Mouse (Mus musculus): ENCODE results near the gene Frmd4a.
A peak's percentile ranks its signal among the peaks of the same experiment; 100 is the strongest.

Gene Frmd4a

GRCm38 (mm10) chr2:4547003-4547662 is 529.6 kb downstream of the Frmd4a start:
- DNase-seq (ENCODE audit: low read depth in 2 of 2, low spot score in 2 of 2) = no peak

GRCm38 (mm10) chr2:4549271-4549670 is 531.8 kb downstream of the Frmd4a start:
- no peak for DNase-seq (ENCODE audit: low read depth in 2 of 2, low spot score in 2 of 2)

- no peak for DNase-seq (ENCODE audit: low read depth in 2 of 2, low spot score in 2 of 2)
These were observed 532.7 kb downstream of the Frmd4a start for GRCm38 (mm10) chr2:4550017-4550763.

- no peak for DNase-seq (ENCODE audit: low read depth in 2 of 2, low spot score in 2 of 2)
These were observed 533.9 kb downstream of the Frmd4a start for GRCm38 (mm10) chr2:4551438-4551837.

GRCm38 (mm10) chr2:4551866-4552265 is 534.3 kb downstream of the Frmd4a start:
- no peak for DNase-seq (ENCODE audit: low read depth in 2 of 2, low spot score in 2 of 2)

GRCm38 (mm10) chr2:4552486-4552885 is 535.0 kb downstream of the Frmd4a start:
- DNase-seq (ENCODE audit: low read depth in 2 of 2, low spot score in 2 of 2) = no peak

- no peak for DNase-seq (ENCODE audit: low read depth in 2 of 2, low spot score in 2 of 2)
These were observed 537.7 kb downstream of the Frmd4a start for GRCm38 (mm10) chr2:4555221-4555631.

GRCm38 (mm10) chr2:4556188-4556587 is 538.7 kb downstream of the Frmd4a start:
- no peak for DNase-seq (ENCODE audit: low read depth in 2 of 2, low spot score in 2 of 2)

GRCm38 (mm10) chr2:4557028-4557427 is 539.5 kb downstream of the Frmd4a start:
- DNase-seq (ENCODE audit: low read depth in 2 of 2, low spot score in 2 of 2) = no peak

GRCm38 (mm10) chr2:4557466-4557865 is 539.9 kb downstream of the Frmd4a start:
- no peak for DNase-seq (ENCODE audit: low read depth in 2 of 2, low spot score in 2 of 2)

GRCm38 (mm10) chr2:4558651-4559203 is 541.2 kb downstream of the Frmd4a start:
- no peak for DNase-seq (ENCODE audit: low read depth in 2 of 2, low spot score in 2 of 2)

GRCm38 (mm10) chr2:4559211-4559882 is 541.8 kb downstream of the Frmd4a start:
- peak; percentile 36 to 47 for DNase-seq (ENCODE audit: low read depth in 2 of 2, low spot score in 2 of 2)

- peak in 1 of 2 experiments; percentile 25 for DNase-seq (ENCODE audit: low read depth in 2 of 2, low spot score in 2 of 2)
These were observed 542.3 kb downstream of the Frmd4a start for GRCm38 (mm10) chr2:4559883-4560247.

- peak in 1 of 2 experiments; percentile 17 for DNase-seq (ENCODE audit: low read depth in 2 of 2, low spot score in 2 of 2)
These were observed 543.0 kb downstream of the Frmd4a start for GRCm38 (mm10) chr2:4560516-4560915.

- no peak for DNase-seq (ENCODE audit: low read depth in 2 of 2, low spot score in 2 of 2)
These were observed 543.7 kb downstream of the Frmd4a start for GRCm38 (mm10) chr2:4561196-4561595.

- no peak for DNase-seq (ENCODE audit: low read depth in 2 of 2, low spot score in 2 of 2)
These were observed 544.9 kb downstream of the Frmd4a start for GRCm38 (mm10) chr2:4562373-4562772.

GRCm38 (mm10) chr2:4562826-4563225 is 545.3 kb downstream of the Frmd4a start:
- no peak for DNase-seq (ENCODE audit: low read depth in 2 of 2, low spot score in 2 of 2)

- no peak for DNase-seq (ENCODE audit: low read depth in 2 of 2, low spot score in 2 of 2)
These were observed 545.8 kb downstream of the Frmd4a start for GRCm38 (mm10) chr2:4563322-4563721.

GRCm38 (mm10) chr2:4566260-4566955 is 548.9 kb downstream of the Frmd4a start:
- no peak for DNase-seq (ENCODE audit: low read depth in 2 of 2, low spot score in 2 of 2)

- DNase-seq (ENCODE audit: low read depth in 2 of 2, low spot score in 2 of 2) = peak in 1 of 2 experiments; percentile 29
These were observed 549.6 kb downstream of the Frmd4a start for GRCm38 (mm10) chr2:4566956-4567680.
